Mouse (Mus musculus) embryonic fibroblast, embryonic 13.5 days (primary cell): Measurements from ENCODE around the gene Gm13276.
"Not testable (repeated sequence)": the region's sequence is repeated elsewhere in the genome, so short reads cannot be mapped to it uniquely, and the experiment has no call there.

Experiments
- CTCF ChIP-seq: IDR thresholded peaks from 2 replicates; pipeline ENCODE4 v1.5.1; 2011; ENCODE audit warnings: mild to moderate bottlenecking, control low read depth, low read length, moderate library complexity, borderline replicate concordance; ENCODE audit not compliant: insufficient read depth
- POLR2A ChIP-seq: IDR thresholded peaks from 2 replicates; pipeline ENCODE4 v1.6.1; 2011; ENCODE audit warnings: low read depth, mild to moderate bottlenecking, control low read depth, low read length, moderate library complexity

DNA sequence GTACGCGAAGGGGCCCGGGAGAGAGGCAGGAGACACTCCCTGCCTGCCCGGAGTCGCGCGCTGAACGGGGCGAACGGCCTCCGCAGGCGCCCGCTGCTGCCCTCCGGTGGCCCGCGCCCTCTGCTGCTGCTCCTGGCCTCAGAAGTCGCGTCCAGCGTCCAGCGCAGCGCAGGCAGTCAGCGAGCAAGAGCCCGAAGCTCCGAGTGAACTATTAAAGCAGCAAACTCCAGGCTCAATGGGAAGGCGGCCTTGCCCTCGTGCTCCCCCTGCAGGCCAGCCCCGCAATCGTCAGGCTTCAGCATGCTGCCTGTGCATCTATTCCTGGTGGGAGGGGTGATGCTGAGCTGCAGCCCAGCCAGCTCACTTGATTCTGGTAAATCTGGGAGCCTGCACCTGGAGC is 5.7 kb downstream of the Gm13276 start, which contains the start of gene Gm13278:
- not testable (repeated sequence) for TF ChIP-seq POLR2A, CTCF
